Mouse (Mus musculus): ENCODE results near the gene Slc16a10. TPM values are rescaled to one million over a fixed set of nuclear protein-coding genes. Genes with fewer than 3 reads are reported as not detected.
A peak's percentile ranks its signal among the peaks of the same experiment; 100 is the strongest.

Gene Slc16a10
- total RNA-seq, 2 experiments from 2014 or later: 3.7 to 3.8 TPM

- no peak for DNase-seq
- intact Hi-C loops (cut with DNase I): no loop called here
Observed at GRCm38 (mm10) chr10:40077960-40078353, 64.1 kb downstream of the Slc16a10 start.

GRCm38 (mm10) chr10:40077346-40077959 is 64.6 kb downstream of the Slc16a10 start:
- intact Hi-C loops (cut with DNase I): no loop called here
- DNase-seq: no peak

DNA sequence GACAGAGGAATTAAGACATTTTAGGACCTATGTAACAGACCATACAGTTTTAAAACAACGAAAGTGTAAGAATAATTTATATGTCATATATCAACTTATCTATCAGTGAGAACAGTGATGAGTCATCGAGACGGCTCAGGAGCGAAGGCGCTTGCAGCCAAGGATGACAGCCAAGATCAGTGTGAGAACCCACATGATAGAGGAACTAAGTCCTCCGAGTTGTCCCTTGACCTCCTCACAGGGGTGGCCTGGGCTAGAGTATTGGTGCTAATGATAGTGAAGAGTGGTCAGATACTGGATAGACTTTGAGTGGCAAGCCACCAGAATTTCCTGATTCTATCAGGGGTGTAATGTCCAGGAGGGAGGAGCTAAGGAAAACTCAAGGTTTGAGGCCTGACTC is 68.5 kb downstream of the Slc16a10 start:
- no peak for DNase-seq
- intact Hi-C loops (cut with DNase I): no loop called here

- intact Hi-C loops (cut with DNase I): no loop called here
- DNase-seq: no peak
Observed at GRCm38 (mm10) chr10:40070684-40071083, 71.4 kb downstream of the Slc16a10 start.

DNA sequence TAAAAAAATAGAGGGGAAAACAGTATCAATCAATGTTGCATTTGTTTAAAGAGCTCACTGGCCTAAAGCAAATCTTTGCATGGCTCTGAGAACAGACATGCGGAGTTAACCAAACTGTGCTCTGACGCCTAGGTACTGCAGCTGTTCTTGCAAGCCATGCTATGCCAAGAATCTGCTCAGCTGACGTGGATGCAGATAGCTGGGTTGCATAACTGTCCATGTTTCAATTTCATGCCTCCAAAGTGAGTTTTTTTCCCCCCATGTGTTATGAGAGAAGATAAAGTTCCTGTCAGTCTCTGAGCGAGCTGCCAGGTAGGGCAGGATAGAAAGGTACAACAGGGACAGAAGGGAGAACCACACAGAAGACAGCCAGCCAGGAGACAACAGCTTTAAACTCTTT is 72.8 kb downstream of the Slc16a10 start:
- intact Hi-C loops (cut with DNase I): no loop called here
- no peak for DNase-seq

DNA sequence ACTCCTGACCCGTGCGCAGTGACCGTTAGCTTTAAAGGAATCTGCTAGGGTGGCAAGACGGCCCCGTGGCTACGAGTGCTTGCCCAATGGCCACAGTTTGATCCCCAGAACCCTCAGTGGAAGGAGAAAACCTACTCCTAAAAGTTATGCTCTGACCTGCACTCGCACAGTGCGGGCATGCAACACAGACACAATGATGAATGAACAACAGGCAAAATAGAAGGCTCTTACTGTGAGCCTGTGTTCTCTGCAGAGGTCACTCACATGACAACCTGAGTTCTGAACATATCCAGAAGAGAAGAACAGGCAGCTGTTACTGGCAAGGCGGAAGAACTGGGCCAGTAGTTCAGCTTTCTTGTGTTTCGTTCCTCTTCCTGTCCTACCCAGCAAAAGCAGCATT is 73.5 kb downstream of the Slc16a10 start:
- intact Hi-C loops (cut with DNase I): no loop called here
- no peak for DNase-seq

- intact Hi-C loops (cut with DNase I): no loop called here
- no peak for DNase-seq
Observed at GRCm38 (mm10) chr10:40067529-40067928, 74.5 kb downstream of the Slc16a10 start.

DNA sequence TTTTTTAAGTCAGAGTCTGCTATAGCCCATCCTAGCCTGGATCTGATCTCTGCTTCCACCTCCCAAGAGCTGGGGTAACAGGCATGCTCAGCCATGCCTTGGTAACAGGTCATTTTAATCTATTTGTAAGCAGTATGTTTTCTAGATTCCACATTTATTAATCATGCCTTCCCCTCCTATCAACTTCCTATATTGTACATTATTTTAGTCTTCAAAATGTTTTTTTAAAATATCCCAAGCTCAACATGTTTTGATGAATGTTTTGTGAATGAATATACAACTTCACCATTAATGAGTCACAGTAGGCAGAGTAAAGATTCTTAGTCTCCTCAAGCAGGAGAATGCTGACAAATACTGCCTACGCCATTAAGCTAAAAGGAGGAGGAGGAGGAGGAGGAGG is 75.0 kb downstream of the Slc16a10 start:
- DNase-seq: no peak
- intact Hi-C loops (cut with DNase I): no loop called here

DNA sequence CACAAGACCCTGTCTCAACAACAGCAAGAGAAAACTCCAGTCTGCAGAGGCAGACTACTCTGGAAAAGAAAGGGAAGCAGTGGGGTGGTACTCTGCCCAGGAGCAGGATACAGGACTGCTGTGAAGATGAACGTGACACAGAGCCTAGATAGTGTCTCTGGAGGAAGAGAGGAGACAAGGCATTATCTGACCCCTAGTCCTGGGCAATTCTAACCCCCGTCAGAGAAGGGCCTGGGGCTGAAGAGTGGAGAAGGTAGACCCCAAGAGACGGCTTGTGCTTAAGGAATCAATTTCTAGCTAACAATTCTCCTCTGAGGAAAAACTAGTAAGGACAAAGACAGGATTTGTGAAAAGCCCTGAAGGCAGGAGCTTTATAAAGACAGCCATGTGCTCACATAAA is 76.7 kb downstream of the Slc16a10 start:
- no peak for DNase-seq
- intact Hi-C loops (cut with DNase I): no loop called here

DNA sequence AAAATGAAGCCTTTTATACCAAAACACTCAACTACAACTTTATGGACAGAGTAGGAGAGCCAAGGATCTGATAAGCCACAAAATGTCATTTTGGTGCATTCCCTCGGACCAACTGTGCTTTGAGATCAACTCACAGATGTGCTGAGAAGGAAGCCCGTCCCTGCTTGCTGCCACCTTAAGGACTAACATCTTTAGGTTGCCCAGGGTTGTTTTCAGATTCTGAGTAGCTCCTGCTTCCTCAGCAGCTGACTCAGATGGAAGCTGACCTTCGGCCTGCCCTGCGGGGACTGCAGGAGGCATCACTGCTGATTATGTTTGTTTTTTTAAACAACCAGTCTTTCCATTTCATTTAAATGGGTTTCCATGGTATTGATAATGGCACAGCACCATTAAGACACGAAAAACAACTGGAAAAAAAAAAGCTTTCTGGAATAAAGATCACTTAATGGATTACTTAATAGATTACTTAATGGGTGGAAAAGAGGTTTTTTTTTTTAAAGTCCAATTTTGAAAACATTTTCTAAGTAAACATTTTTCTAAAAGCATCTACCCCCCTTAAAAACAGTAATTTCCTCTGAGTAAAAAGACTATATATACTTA is 78.7 kb downstream of the Slc16a10 start:
- intact Hi-C loops (cut with DNase I): no loop called here

GRCm38 (mm10) chr10:40062812-40063211 is 79.2 kb downstream of the Slc16a10 start:
- intact Hi-C loops (cut with DNase I): no loop called here
- no peak for DNase-seq

More for the DNA sequence above, 78.7 kb downstream of the Slc16a10 start:
- DNase-seq: no peak

GRCm38 (mm10) chr10:40061926-40062325 is 80.1 kb downstream of the Slc16a10 start:
- intact Hi-C loops (cut with DNase I): no loop called here
- no peak for DNase-seq

GRCm38 (mm10) chr10:40058786-40059120 is 83.3 kb downstream of the Slc16a10 start:
- no peak for DNase-seq
- intact Hi-C loops (cut with DNase I): loop anchor here (10.0 kb wide), 1 partner anchor 86 kb away; the partner anchor contains the start of gene Slc16a10

DNA sequence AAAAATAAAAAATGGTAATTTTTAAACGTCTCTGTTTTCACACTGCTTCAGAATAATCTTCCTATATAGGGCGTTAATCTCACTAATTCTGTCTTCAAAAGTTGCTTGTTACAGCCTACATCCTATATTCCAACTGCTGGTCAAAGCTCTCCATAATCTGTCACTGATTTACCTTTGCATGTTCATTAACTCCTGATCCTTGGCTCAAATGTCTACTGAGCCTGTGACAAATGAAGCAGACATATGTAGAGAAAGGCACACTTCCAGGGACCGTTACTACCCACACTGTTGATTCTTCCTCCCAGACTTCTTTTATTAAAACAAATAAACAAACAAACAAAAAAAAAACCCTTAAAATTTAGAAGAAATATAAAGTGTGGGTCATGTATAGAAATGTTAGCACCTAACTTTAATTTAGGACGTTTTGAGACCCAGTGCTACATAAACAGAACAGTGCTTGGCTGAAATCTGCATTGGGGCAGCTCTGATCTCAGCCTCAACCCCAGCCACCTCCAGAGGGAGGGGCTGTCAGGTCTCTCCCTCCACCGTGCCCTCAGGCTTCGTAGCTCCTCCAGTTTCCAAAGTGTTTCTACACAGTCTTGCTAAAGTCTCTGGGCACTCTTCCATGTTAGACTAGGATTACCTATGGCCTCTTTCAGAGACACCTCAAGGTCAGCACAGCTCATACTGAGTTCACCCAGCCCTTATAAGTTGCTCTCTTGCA is 83.8 kb downstream of the Slc16a10 start:
- no peak for DNase-seq
- intact Hi-C loops (cut with DNase I): loop anchor here (10.0 kb wide), 1 partner anchor 87 kb away; the partner anchor contains the start of gene Slc16a10

DNA sequence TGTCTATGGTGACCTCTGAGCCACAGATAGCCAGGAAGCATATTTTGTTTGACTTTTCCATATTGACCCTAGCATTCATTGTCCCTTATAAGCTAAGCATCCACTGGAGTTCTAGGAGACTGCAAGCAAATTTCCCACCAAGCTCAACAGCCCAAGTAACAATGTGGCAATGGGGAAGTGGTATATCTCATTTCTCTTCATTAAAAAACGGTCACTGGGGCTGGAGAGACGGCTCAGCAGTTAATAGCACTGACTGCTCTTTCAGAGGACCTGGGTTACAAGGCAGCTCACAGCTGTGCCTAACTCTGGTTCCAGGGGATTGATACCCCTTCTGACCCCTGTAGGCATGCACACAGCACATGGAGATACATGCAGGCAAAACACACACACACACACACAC is 84.4 kb downstream of the Slc16a10 start:
- DNase-seq: no peak
- intact Hi-C loops (cut with DNase I): loop anchor here (10.0 kb wide), 1 partner anchor 87 kb away; the partner anchor contains the start of gene Slc16a10

- no peak for DNase-seq
- intact Hi-C loops (cut with DNase I): loop anchor here (5.0 to 10.0 kb wide), 2 partner anchors 90 to 158 kb away; partner anchors contain the start of gene Slc16a10
Observed at GRCm38 (mm10) chr10:40054455-40054854, 87.6 kb downstream of the Slc16a10 start.

DNA sequence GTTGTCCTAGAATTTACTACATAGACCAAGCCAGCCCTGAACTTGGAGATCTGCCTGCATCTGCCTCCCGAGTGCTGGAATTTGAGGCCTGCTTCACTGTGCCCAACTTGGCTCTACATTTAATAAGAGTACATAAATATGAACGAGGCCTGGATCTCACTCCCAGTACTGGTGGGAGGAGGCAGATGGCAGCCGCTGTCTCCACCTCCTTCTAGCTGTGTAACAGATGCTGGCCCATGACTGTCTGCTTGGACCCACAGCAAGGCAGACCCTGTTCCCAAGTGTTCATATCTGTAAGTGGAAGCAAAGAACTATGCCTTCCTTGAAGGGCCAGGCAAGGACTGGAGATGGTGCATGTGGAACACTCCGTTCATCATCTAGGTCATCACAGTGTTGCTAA is 88.2 kb downstream of the Slc16a10 start:
- intact Hi-C loops (cut with DNase I): loop anchor here (5.0 to 10.0 kb wide), 2 partner anchors 91 to 158 kb away; partner anchors contain the start of gene Slc16a10
- no peak for DNase-seq

DNA sequence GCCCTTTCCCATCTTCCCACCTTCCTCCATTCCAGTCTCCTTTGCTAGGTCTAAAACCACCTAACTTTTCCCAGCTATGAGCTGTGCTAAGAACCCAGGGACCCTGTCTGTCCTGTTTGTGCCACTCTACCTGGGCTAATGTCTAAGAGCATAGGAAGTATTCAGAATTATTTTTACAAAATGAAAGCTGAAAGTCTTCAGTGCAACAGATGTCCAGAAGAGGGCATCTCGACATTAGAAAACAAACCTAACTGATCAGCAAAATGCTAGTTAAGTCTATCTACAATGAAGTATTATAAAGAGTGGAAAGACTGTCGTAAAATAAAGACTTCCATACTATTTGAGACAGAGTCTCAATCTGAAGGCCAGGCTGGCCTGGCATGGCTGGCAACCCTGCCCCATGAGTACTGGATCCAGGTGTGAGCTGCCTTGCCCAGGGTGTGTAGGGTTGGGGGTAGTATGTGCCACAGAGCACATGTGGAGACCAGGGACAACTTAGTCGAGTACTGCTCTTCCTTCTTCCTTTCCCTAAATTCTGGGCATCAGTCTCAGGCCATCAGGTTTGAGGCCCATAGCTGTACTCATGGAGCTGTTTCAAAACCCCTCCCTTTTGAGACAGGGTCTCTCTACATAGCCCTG is 88.7 kb downstream of the Slc16a10 start:
- no peak for DNase-seq
- intact Hi-C loops (cut with DNase I): loop anchor here (5.0 to 10.0 kb wide), 2 partner anchors 91 to 159 kb away; partner anchors contain the start of gene Slc16a10

DNA sequence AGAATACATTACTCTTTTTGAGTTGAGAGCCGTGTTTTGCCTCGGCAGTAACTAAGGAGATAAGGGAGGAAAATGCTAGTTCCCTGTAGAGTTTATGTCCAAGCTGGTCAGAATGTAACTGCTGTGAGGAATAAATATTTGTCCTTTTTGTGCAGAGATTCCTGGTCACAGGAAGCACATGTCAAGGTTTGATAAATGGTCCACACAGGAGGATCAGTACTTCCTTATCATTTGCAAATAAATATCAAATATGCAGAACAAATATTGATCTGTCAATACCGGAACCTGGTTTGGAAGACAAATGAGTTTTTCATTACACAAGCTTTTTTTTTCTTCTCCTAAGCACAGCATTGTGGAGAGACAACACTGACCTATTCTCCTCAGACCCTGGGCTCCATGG is 90.1 kb downstream of the Slc16a10 start:
- no peak for DNase-seq
- intact Hi-C loops (cut with DNase I): loop anchor here (5.0 to 10.0 kb wide), 2 partner anchors 93 to 160 kb away; partner anchors contain the start of gene Slc16a10

- no peak for DNase-seq
- intact Hi-C loops (cut with DNase I): loop anchor here (5.0 to 10.0 kb wide), 2 partner anchors 94 to 162 kb away; partner anchors contain the start of gene Slc16a10
Observed at GRCm38 (mm10) chr10:40050763-40051162, 91.3 kb downstream of the Slc16a10 start.

DNA sequence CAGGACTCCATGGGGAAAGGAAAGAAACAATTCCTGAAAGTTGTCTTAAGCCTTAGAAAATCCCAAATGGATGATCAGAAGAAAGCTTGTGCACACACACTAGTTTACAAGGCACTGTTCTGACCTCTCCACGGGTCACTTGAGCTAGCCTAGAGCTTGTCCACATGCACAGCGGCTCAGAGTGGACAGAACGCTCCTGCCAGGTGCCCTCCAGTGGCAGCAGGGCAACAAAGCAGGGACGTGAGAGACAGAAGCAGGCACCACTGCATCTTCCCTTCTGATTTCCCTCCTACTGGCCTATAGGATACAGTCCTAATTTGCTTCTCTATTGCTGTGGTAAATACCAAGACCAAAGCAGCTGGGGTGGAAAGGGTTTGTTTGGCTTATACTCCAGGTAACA is 100.7 kb downstream of the Slc16a10 start:
- DNase-seq: peak; percentile 17
- intact Hi-C loops (cut with DNase I): no loop called here

Measured in left cerebral cortex, postnatal 4 days (tissue).